Mouse (Mus musculus) ES-Bruce4 (cell line): ENCODE measurements around the gene Elavl2. TPM values are rescaled to one million over a fixed set of nuclear protein-coding genes. Genes with fewer than 3 reads are reported as not detected.
"Not testable (repeated sequence)": the region's sequence is repeated elsewhere in the genome, so short reads cannot be mapped to it uniquely, and the experiment has no call there.

Source experiments
- H3K27ac ChIP-seq: 2 replicates; pipeline ENCODE4 v1.5.1; 2012; ENCODE audit warnings: low read length, inconsistent platforms; ENCODE audit not compliant: insufficient read depth
- H3K27me3 ChIP-seq: 2 replicates; pipeline ENCODE4 v1.6.1; 2012; ENCODE audit warnings: mild to moderate bottlenecking, low read length, inconsistent platforms; ENCODE audit not compliant: control insufficient read depth, poor library complexity, insufficient read depth, severe bottlenecking
- H3K36me3 ChIP-seq: 2 replicates; pipeline ENCODE4 v1.6.1; 2012; ENCODE audit warnings: inconsistent platforms, mild to moderate bottlenecking, low read length, moderate library complexity; ENCODE audit not compliant: control insufficient read depth, poor library complexity, insufficient read depth, severe bottlenecking
- H3K4me1 ChIP-seq: one replicate; pipeline ENCODE4 v1.8.1; 2011; ENCODE audit warnings: low read length; ENCODE audit not compliant: control insufficient read depth, insufficient read depth
- H3K4me3 ChIP-seq: 2 replicates; pipeline ENCODE4 v1.5.1; 2011; ENCODE audit warnings: low read depth, mild to moderate bottlenecking, low read length
- H3K9ac ChIP-seq: 2 replicates; pipeline ENCODE4 v1.6.1; 2012; ENCODE audit warnings: low read depth, mild to moderate bottlenecking, inconsistent platforms; ENCODE audit not compliant: poor library complexity, severe bottlenecking
- H3K9me3 ChIP-seq: replicated peaks from 2 replicates; pipeline ENCODE4 v1.6.1; 2012; ENCODE audit warnings: mild to moderate bottlenecking, low read length, inconsistent platforms; ENCODE audit not compliant: control insufficient read depth, poor library complexity, insufficient read depth, severe bottlenecking
- CTCF ChIP-seq: IDR thresholded peaks from one replicate; pipeline ENCODE4 v1.8.1; 2011; ENCODE audit warnings: low read depth, low read length
- EP300 ChIP-seq: IDR thresholded peaks from 2 replicates; pipeline ENCODE4 v1.6.1; 2011; ENCODE audit warnings: low read depth, low read length; ENCODE audit not compliant: insufficient read depth
- POLR2A ChIP-seq: IDR thresholded peaks from one replicate; pipeline ENCODE4 v1.8.1; 2011; ENCODE audit warnings: low read length; ENCODE audit not compliant: insufficient read depth
- polyA plus RNA-seq: library from polyadenylated mRNA; stranded (reverse); fragments of >200 nt; gene quantifications from 2 replicates; pipeline ENCODE4 v1.2.4, GENCODE M21; 2011; ENCODE audit warnings: low read depth; ENCODE audit not compliant: missing spikeins, insufficient read depth, insufficient read length

Gene Elavl2
- polyA plus RNA-seq, 1 experiment: 35.7 TPM

DNA sequence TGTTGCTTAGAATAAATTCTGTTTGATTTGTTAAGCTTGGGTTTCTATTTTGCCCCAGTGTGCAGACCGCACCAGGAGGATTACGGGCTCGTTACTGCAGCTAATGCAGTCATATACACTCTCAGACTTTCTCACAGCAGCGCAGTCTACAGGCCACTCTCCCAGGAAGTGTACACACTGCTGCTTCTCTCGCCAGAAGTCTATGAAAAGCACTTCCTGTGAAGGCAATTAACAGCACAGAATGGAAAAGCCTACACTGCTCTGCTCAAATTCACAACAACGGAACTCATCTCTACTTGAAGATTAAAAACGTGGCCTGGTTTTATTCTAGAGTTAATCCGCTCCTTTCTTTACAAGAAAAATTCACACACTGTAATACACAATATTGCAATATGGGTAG lies 137.7 kb downstream of the Elavl2 start:
- H3K4me3 ChIP-seq: no peak overlapping the region

DNA sequence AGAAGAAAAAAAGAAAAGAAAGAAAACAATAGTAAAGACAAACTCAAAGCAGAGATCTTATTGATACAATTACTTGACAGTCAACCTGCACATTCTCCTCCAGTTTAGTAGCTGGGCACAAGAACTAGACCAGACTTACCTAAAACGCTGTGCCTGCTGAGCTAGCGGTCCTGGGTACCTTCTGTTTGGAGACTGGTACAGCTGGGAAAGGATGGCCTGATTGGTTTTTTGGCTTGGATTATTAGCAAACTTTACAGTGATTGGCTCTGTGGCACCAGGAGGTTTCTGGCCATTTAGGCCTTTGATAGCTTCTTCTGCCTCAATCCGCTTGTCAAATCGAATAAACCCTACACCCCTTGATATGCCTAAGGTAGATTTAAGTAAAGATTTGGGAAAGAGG lies 140.0 kb downstream of the Elavl2 start:
- H3K36me3 ChIP-seq: no peaks in the 10 kb centered on the region
- H3K4me1 ChIP-seq: no peaks in the 10 kb centered on the region
- H3K27me3 ChIP-seq: no peaks in the 10 kb centered on the region
- no peak for TF ChIP-seq POLR2A
- no peak for TF ChIP-seq CTCF
- TF ChIP-seq EP300: no peak
- H3K4me3 ChIP-seq: no peak overlapping the region
- no peak overlapping the region for H3K9ac ChIP-seq
- no peak overlapping the region for H3K27ac ChIP-seq
- no peaks in the 10 kb centered on the region for H3K9me3 ChIP-seq

More for the DNA sequence above, 137.7 kb downstream of the Elavl2 start:
- no peak for TF ChIP-seq EP300
- TF ChIP-seq POLR2A: no peak
- TF ChIP-seq CTCF: no peak
- Histone ChIP-seq H3K27me3 (no peaks in the 10 kb centered on the region), H3K9ac (no peak overlapping the region), H3K9me3 (no peaks in the 10 kb centered on the region), H3K4me1 (no peaks in the 10 kb centered on the region), H3K27ac (no peak overlapping the region), H3K36me3 (no peaks in the 10 kb centered on the region)

DNA sequence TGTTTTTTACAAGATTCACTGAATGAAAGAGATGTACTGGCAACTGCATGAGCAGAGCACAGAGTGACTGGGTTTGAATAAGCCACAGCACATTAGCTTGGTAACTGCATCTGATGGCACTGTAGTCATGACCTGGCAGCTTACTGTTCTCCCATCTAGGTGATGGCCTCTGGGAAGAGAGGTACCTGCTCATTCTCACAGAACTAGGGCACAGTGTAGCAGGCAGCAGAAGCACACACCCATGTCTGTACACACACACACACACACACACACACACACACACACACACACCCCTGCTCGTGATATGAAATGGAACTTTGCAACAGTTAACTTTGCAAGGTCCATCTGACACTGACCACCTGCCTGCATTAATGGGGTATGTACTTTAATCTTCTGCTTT lies 151.9 kb downstream of the Elavl2 start:
- no peak for TF ChIP-seq POLR2A
- TF ChIP-seq EP300: no peak
- TF ChIP-seq CTCF: no peak
- Histone ChIP-seq H3K9me3 (no peaks in the 10 kb centered on the region), H3K4me3 (no peak overlapping the region), H3K27me3 (no peaks in the 10 kb centered on the region), H3K27ac (no peak overlapping the region), H3K4me1 (peaks cover 1% of the 10 kb centered on the region), H3K9ac (no peak overlapping the region), H3K36me3 (peaks cover 2% of the 10 kb centered on the region; the same call in 1 of the 2 replicates)

DNA sequence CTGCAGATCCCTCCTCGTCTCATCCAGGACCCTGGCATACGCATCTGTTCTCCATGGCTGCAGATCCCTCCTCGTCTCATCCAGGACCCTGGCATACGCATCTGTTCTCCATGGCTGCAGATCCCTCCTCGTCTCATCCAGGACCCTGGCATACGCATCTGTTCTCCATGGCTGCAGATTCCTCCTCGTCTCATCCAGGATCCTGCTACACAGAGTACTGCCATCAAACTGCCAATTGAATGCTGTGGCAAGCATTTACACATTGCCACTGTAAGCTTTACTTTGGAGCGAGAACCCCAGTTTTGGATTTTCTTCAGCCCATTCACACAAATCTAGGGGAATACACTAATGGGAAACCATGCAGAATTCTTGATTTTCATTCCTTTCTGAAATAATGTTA lies 155.4 kb downstream of the Elavl2 start:
- H3K9ac ChIP-seq, H3K4me1 ChIP-seq, H3K36me3 ChIP-seq, H3K27me3 ChIP-seq, H3K4me3 ChIP-seq, H3K27ac ChIP-seq, H3K9me3 ChIP-seq: not testable (repeated sequence)

- Histone ChIP-seq H3K4me3 (no peak overlapping the region), H3K9me3 (no peaks in the 10 kb centered on the region), H3K4me1 (peaks cover 1% of the 10 kb centered on the region), H3K27ac (no peak overlapping the region), H3K27me3 (no peaks in the 10 kb centered on the region), H3K36me3 (no peaks in the 10 kb centered on the region), H3K9ac (no peak overlapping the region)
- TF ChIP-seq POLR2A: no peak
- no peak for TF ChIP-seq EP300
Observed at GRCm38 (mm10) chr4:91244554-91244953, 156.0 kb downstream of the Elavl2 start.

GRCm38 (mm10) chr4:91243896-91244295 lies 156.7 kb downstream of the Elavl2 start:
- no peaks in the 10 kb centered on the region for H3K36me3 ChIP-seq
- H3K9me3 ChIP-seq: no peaks in the 10 kb centered on the region
- no peak for TF ChIP-seq EP300
- no peak for TF ChIP-seq POLR2A
- TF ChIP-seq CTCF: no peak
- no peak overlapping the region for H3K27ac ChIP-seq
- no peak overlapping the region for H3K9ac ChIP-seq
- H3K4me3 ChIP-seq: no peak overlapping the region
- no peaks in the 10 kb centered on the region for H3K4me1 ChIP-seq
- H3K27me3 ChIP-seq: no peaks in the 10 kb centered on the region
